Mouse (Mus musculus) embryo, embryonic 10.5 days (tissue): ENCODE results near the gene Klre1.
"Not testable (repeated sequence)": the region's sequence is repeated elsewhere in the genome, so short reads cannot be mapped to it uniquely, and the experiment has no call there.

ENCODE experiments used
- DNase-seq: peaks from one replicate; pipeline ENCODE4 v3.0.0-alpha.2; 2015; ENCODE audit warnings: low spot score

The Klre1 gene

GRCm38 (mm10) chr6:129583014-129583413 lies 5.3 kb downstream of the Klre1 start:
- DNase-seq, result no peak

- DNase-seq, result no peak
These were observed 13.8 kb downstream of the Klre1 start, which contains the start of gene Klrd1 for GRCm38 (mm10) chr6:129591508-129591907. Gene Klrd1 (plus strand): TSS chr6:129591782.

- DNase-seq, result no peak
These were observed 30.7 kb downstream of the Klre1 start for GRCm38 (mm10) chr6:129608372-129608771.

GRCm38 (mm10) chr6:129623735-129624134 lies 46.0 kb downstream of the Klre1 start, which contains the start of gene Klrk1:
Gene Klrk1 (minus strand): TSS chr6:129623864.
- no peak for DNase-seq

- DNase-seq, result not testable (repeated sequence)
These were observed 53.3 kb downstream of the Klre1 start for GRCm38 (mm10) chr6:129631046-129631445.
